Mouse (Mus musculus): Measurements from ENCODE around the gene Galnt4. TPM values are rescaled to one million over a fixed set of nuclear protein-coding genes. Genes with fewer than 3 reads are reported as not detected.

The Galnt4 gene
- polyA plus RNA-seq (2017; shearing (Covaris generic)), result 1 to 10 TPM; 2.6 to 3.4 (median 3.4) TPM

DNA sequence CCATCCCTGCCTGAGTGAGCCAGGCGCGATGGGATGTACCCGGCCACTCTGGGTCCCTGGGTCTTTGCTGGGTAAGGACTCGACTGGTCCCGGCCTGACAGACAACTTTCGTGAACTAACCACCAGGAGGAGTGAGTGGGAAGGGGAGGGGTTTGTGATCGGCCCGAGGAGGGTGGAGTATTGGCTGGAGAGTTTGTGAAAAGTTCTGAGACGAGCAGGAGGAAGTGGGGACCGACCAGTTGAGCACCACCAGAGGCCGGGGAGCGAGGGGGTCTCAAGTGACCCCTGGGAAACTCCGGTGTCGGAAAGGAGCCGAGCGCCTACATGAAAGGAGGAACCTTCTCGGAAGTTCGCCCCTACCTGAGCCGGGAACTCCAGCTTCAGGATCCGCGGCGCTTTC, at the start of gene Galnt4:
Galnt4 (plus strand) TSS at position 196 of the 400 bp plus-strand sequence.
- ATAC-seq, result peak; percentile 83

DNA sequence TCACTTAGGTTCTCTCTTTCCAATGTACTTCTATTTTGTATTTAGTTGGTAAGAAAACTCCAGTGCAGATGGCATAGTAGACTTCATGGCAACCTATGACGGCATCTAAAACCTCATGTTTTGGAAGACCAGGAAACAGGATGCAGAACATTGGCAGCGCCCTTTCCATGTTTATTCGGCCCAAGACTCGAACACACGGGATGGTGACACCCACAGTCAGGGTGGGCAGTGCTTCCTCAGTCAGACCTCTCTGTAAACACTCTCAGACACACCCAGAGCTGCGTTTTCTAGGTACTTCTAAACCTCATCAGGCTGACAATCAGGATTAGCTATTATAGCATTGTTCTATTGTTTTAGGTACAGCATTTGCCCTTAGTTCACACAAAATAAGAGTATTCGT, 47.4 kb upstream of the Galnt4 start:
- ATAC-seq, result no peak

DNA sequence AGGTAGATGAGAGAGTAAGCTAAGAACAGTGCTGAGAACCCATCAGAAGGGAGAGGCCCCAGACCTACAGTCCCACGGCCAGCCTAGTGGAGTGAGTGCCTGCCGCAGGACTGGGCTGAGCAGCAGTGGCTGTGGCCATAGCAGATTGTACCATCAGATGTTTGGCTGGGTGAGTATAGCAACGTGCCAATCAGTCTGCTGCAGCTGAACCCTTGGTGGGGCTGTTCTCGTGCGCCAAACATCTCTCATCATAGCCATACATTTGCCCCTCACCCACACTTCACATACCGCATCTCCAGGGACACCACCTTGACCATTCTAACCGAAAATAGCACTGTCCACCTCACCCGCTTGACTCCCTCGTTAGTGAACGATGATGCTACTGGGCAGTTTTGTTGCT, 46.5 kb upstream of the Galnt4 start:
- ATAC-seq, result no peak

DNA sequence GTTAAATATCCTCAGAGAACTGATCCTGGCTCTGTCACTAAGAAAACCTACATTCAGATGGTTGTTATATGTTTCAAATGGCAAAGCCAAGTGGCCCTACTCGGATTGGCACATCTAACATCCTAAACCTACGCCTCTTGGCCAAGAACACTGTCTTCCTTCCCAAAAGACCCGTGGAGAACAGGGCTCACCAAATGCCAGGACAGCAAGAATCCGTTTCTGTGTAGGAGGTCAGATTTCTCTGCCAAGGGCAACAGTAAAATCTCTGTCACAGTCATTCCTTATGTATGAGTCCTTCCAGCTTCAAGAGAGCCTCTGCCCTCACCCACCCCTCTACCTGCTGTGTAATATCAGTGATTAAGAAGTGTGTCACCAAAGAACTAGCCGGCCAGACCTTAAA, 45.4 kb upstream of the Galnt4 start:
- ATAC-seq, result no peak

DNA sequence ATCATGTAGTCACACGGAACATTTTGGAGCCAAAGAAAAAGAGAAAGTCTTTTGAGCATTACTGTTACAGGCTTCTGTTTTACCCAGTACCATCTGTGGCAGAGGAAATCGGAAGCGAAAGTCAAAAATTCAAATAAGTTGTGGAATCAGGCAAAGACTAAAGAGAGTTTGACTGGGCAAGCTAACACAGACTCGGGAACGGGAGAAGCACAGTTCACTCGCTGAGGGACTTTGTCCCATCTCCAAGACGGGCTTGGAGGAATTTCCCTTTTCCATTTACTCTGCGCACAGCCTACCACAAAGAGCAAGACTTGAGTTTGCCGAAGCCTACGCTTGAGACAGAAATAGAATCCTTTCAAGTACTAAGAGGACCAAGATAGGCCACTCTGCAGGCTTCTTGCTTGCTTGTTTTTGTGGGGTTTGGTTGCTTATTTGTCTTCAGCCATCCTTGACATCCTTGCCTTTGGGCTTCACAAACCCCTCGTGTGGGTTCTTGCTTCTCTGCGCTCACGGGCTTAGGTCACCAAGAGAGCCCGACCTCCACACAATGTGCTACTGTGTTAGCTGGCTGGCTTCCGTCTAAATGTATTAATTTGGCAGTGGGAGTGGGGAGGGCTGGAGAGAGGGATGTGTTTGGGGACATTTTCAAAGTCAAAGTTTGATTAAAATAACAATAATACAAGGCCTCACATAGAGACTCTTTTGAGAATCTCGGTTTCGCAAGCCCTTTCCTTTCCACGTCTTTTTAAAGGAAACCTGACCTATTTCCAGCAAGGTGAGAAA, 31.7 kb upstream of the Galnt4 start:
- ATAC-seq, result no peak

DNA sequence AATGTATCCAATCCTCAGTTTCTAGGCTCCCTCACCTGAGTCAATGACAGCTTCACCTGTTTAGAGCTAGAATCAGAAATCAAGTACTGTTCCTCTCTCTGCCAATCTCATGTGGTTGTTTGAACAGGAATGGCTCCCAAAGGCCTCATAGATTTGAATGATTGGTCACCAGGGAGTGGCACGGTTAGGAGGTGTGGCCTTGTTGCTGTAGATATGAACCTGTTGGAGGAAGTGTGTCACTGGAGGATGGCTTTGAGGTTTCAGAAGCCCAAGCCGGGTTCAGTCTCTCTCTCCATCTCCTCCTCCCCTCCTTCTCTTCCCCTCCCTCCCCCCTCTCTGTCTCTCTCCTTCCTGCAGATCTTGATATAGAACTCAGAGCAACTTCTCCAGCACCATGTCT, 29.3 kb upstream of the Galnt4 start:
- ATAC-seq, result no peak

DNA sequence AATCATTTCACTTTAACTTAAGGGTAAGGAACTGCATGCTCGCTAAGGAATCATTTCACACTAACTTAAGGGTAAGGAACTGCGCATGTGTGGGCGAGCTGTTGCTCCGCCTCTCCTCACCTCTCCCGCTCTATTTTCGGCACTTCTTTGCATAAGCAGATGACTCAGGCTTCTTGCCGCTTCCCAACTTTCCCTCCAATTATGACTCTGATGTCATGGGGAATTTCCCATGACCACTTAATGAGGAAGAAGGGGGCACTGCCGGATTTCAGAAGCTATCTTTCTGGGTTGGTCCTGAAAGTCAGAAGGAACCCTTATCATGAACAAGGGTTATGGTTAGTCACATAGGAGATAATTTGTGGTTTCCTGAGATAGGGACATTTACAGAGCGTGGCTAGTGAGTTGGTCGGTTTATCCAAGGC, 26.4 kb upstream of the Galnt4 start:
- ATAC-seq, result no peak

DNA sequence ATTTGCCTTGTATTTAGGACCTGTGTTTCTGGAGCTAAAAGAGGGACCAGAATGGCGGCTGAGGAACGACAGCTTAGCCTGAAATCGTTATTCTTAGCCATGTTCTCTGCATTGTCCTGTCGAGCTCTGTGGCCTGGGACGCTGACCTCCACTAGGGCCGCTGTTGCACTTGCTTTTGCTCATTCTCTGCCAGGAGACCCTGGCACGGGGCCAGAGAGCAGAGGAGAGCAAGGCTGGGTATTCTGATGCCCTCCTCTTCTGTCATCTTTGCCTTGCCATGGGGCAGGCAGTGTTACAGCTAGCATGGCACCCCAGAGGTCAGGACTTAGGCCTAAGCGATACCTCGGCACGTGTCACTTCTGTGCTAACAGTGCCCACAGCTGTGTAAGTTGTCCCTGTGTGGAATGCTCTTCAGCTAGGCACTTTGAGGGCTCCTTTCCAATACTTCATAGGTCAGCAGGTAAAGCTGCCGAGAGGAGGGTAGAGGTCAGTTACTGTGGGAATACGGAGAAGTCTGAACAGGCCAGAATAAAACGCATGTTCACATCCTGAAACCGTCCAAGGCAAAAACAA, 24.4 kb upstream of the Galnt4 start:
- no peak for ATAC-seq

DNA sequence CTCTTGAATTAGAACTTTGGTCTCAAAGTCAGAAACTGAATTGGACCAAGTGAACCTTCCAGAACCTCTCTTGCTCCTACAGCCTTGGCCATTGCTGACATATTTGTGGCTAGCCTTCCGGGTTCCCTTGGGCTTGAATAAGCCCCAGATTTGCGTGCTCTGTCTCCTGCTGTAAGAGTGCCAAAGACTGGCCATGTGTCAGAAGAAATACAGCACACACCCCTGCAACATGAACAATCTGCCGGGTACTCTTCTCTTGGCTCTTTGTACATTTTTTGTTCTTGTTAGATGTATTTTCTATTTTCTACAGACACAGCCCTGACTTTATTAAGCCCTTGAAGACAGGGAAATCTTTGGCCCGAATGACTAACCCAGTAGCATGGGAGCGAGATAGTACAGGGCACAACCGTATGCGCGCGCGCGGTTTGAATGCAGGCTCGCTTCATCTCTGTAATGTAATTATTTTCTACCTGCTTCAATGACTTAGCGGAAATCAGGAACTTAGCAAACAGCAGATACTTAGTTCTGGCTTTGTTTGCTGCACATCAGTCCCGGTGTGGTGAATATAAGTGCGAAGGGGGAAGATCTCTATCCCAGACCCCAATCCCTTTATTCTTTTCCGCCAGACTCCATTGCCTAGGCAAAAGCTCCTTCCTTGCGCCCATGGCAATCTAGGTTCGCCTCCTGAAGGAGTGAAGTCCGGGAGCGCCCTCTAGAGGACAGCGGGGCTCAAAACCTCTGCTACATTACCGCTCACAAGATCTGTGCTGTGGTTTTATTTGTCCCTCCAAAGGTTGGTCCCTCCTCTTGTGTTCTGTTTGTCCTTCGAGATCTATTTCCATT, 23.3 kb upstream of the Galnt4 start:
- peak; percentile 80 for ATAC-seq

DNA sequence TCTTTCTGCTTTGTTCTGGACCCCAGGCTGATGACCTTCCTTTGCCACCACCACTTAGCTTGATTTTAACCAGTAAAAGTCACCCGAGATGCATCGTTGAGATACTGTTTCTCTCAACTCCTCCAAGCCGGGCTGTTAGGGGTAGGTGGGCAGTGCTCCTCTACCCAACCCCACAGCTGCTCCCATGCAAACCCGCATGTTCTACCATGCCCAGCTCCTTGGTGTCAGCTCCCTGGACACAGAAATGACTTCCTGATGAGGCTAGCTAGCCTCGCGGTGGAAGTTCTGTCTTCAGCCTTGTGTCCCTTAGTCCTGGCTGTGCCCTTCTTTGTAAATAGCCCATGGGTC, 22.7 kb upstream of the Galnt4 start:
- ATAC-seq, result peak; percentile 18

DNA sequence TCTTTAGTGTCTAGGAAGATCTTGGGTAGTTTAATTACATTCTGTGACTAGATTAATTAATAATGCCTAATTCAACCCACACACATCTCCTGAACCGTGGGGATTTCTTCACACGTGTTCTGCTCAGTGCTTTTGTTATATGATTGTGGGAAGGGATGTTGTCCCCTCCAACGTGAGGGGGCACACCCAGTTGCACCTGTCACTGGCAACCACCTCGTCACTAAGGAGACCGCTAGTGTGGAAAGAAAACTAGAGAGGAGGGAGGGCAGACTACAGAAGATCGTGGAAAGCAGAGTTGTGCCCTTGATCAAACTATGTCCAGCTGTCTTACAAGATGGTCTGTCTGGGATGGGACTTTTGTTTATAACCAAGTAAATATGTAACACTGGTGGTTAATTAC, 21.9 kb upstream of the Galnt4 start:
- ATAC-seq, result no peak

DNA sequence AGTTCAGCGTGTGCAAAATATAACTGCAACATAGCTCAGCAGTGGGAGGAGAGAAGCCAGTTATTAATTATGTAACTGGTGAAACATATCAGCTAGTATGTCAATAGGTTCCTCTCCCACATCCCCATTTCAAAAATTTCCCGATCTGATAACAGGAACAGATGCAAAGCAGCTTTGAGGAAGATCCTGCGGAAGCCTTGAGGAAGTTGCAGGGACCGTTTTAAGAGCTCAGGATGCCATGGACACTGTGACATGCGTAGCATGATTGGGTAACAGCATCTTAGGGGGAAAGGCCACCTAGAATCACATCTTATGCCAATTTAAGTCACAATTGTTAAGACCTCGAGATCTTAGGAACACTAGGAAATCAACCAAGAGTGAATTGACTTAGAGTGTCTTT, 18.1 kb upstream of the Galnt4 start:
- ATAC-seq, result no peak

DNA sequence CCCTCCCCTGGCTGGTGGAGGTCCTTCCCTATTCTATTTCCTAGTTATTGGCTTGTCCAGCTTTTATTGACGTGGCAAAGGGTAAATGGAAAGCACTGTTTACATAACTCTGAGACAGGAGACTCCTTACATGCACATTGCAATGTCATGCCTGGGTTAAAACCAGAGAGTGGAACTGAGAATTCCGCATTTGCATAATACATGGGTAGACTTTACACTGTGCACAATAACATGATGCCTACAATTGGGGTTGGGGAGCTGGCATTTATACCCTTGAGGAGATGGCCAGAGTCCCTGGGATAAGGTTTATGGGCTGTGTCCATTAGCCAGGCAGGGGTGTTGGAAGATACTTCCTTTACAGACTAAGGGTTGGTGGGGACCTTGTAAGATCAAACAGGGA, 14.6 kb upstream of the Galnt4 start:
- no peak for ATAC-seq

DNA sequence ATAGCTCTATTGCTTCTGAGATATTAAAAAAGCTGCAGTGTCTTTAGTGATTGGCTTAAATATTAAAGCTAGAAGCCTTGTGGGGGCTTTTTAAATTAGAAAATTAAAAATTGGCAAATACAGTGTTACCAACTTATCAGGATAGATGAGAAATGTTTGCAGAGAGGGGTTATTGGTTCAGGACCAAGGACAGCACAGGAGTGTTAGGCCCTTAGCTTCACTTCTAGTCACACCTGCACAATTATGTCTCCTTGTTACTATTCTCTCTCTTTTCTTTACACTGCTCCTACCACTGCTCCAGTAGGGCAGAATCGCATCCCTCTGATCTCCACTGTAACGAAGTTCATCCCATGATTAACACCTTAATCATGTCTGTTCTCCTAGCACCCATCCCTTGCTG, 12.8 kb upstream of the Galnt4 start:
- no peak for ATAC-seq

DNA sequence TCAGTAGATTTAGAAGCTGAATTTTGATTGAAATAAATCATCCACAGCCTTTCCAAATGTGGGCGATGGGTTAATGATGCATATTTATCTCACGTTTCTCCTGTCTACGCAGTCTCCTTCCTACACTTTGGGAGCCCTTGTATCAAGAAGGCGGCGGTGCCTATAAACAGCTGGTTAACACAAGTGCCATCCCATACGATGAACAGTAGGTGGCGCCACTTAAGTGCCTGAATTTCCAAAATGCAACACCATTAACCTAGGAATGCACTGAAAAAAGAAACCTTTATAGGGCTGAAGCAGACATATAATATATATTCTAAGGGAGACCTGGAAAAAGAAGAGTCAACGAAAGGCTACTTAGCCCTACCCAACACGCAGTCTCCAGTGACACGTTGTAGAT, 10.6 kb upstream of the Galnt4 start:
- peak; percentile 86 for ATAC-seq

DNA sequence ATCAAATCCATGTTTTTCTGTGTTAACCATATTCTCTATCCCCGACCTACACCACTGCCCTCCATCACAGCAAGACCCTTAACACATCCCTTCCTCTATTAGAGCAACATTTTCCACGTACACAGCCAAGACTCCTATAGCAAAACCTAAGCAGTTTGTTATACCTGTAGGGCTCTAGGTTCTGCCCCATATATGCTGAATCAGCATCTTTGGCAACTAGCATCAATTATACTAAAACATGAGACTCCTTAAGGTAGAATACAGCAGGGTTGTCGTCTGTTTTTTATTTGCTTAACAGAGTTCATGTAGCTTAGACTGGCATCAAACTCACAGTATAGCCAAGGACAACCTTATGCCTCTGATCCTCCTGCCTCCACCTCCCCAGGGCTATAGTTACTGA, 2.4 kb upstream of the Galnt4 start:
- no peak for ATAC-seq

DNA sequence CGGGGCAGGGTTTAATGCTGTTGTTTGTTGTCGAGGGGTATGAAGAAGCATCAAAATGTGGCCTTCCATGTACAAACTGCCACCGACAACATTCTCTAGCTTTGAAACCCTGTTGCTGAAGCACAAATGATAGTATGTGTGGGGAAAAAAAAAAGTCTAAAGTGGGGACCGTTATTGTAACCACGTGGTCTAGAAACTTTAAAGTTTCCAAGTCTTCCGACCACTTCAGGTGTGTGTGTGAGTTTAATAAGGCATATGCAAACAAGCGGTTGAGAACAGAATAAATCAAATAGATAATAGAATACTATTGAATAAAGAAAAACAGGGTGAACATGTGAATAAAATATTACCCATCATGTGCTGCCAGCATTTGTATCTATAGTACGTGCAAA, 1.7 kb upstream of the Galnt4 start:
- ATAC-seq, result no peak

DNA sequence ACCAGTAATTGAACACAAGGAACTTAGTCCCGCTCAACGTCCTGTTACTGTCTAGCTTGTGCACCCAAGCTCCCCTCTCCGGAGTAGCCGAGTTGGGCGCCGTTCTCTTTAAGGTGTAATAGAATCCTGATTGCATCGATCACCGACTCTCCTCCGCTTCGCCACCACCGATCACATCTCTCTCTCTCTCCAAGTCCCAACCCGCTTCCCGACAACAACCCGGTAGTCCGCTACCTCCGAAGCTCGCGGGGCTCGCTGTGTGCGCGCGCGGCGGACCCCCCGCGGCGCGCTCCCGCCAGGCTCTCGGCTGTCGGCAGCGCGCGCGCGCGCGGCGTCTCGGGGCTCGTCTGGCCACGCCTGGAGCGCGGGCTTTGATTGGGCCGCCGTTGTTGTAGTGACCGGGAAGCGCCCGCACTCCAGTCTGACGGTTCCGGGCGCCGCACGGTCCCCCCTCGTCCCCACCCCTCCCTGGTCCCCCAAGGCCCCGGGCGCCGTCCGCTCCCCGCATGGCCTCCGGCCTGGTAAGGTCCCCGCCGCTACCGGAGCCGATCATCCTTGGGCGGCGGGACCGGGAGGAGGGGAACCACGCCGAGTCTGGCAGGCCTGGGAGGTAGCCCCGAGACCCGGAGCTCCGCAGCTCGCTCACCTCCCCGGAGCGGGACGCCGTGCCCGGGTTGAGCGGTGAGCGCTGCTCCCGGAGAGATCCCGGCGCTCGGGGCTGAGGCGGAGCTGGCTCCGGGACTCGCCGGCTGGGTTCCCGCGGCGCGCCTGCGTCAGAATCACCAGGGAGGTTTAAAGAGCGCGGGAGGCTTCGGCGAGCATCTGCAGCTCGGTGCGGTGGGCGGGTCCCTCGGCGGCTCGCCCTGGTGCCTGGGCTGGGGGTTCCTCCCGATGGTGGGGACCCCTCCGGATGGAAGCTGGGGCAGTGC, 992 bp upstream of the Galnt4 start, which contains the start of gene Poc1b:
Poc1b (plus strand) TSS at position 334 of the 929 bp plus-strand sequence.
- ATAC-seq, result peak; percentile 64

DNA sequence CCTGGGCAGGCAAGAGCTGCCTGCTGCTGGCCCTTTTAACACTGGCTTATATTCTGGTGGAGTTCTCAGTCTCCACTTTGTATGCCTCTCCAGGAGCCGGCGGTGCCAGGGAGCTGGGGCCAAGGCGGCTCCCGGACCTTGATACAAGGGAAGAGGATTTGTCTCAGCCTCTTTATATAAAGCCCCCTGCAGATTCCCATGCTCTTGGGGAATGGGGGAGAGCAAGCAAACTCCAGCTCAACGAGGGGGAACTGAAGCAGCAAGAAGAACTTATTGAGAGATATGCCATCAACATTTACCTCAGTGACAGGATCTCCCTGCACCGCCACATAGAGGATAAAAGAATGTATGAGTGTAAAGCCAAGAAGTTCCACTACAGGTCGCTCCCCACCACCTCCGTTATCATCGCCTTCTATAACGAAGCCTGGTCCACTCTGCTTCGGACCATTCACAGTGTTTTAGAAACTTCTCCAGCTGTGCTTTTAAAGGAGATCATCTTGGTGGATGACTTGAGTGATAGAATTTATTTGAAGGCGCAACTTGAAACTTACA, 548 bp downstream of the Galnt4 start:
- no peak for ATAC-seq

DNA sequence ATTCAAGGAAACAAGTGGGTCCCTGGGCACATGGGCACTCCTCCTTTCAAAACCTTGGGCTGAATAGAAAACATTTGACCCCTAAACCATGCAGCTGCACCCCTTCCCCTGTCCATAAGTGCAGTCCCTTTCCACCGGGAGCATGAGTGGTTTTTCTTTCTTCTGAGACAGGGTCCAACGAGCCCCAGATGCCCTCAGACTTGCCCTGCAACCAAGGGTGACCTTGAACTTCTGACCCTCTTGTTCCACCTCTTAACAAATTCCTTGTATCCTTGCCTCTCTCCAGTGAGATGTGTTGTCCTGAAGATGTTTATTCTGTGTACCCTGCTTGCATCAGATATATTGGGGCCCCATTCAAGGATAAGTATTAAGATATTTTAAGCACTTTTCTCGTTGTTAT, 5.6 kb downstream of the Galnt4 start:
- no peak for ATAC-seq

DNA sequence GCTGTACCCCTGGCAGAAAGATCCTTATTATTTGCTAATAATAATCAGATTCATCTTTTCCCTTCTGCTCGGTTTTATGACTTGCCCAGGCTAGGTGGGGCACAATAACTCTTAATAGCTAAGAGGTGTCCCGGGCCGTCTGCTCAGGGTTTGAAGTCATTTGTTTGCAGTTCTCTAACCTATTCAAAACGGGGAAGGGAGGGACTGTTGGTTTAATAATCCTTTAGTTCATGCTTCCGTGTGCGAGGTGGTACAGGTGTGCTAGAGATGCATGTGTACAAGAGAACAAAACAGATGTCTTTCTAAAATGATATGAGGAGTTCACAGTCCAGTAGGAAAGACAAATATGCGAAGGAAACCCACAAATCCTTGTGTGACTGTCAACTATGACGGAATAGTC, 6.3 kb downstream of the Galnt4 start:
- no peak for ATAC-seq

All from inflammation-experienced regulatory T-cells, adult 6 months (primary cell).